Mouse (Mus musculus) megakaryocyte progenitor cell, adult 5-6 weeks (primary cell): ENCODE results near the gene Clic3. TPM values are rescaled to one million over a fixed set of nuclear protein-coding genes. Genes with fewer than 3 reads are reported as not detected.

Experiments used
- ATAC-seq: replicated peaks from 2 replicates; pipeline ENCODE4 v1.8.0; 2016; ENCODE audit warnings: mild to moderate bottlenecking, moderate TSS enrichment, inconsistent platforms; ENCODE audit not compliant: poor library complexity
- total RNA-seq, 2 experiments: library from RNA; stranded (forward) in 1 of 2; stranded (reverse) in 1 of 2; fragments of 157-497, 149-512 nt in 1 of 2; fragments of 200-1000 nt in 1 of 2; gene quantifications; 2 replicates each; pipeline versions ENCODE4 v1.2.3 to v1.2.4; 2015 to 2017

The Clic3 gene
- total RNA-seq, 2 experiments from 2014 or later, result not detected

DNA sequence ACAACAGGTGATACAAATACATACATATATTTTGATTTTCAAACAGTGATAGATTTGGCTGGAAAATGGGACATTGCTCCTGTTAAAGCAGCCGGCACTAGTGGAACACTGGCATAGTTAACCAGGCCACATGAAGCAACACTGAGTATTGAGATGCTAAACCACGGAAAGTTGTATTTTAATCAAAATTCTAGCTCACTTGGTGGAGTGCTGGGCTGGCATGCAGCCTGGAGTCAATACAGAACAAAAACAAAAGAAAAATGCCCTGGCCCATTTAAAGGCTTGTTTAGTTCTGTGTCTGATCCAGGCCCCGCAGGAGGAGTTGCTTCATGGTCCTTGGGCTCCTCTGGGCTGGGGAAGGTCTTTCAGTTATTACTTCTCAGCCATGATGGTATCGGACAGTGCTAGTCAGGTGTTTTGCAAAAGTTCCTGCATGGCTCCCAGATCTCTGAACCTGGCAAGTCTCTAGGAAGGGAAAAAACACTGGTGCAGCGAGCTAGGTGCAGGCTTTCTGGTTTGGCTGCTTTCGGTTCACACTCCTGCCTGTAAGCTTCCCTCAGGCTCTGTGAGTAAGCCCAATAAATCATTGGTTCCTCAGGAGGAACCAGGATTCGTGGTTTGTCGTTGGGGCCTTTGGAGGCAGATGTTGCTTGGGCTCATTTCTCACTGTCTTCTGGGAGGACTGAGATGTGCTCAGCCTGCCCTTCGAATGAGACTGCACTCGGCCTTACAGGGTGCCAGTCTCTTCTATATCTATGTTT is 23.1 kb downstream of the Clic3 start:
- ATAC-seq, result no peak

GRCm38 (mm10) chr2:25480541-25480940 is 23.9 kb downstream of the Clic3 start:
- ATAC-seq, result peak; percentile 60

DNA sequence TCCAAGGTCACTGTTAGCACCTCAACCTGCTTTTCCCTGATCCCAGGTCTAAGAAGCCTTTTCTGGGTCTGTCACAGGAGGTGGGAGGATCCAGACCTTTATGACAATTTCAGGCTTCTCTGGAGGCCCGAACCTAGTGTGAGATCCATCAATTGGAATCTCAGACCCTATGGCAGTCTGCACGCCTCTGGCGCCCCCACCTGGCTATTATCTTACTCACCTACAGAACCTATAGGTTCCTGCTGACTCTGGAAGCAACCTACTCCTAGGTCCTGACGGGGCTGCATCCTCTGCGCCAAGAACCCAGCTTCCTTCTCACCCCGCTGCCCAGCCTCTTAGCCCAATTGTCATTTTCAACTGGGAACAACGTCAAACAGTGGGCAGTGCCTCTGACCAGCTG is 26.3 kb downstream of the Clic3 start:
- ATAC-seq, result peak; percentile 92

- ATAC-seq, result no peak
Measured at GRCm38 (mm10) chr2:25484901-25485647, 28.4 kb downstream of the Clic3 start.

- ATAC-seq, result no peak
Measured at GRCm38 (mm10) chr2:25487965-25488670, 31.5 kb downstream of the Clic3 start.

- no peak for ATAC-seq
Measured at GRCm38 (mm10) chr2:25488671-25489068, 32.0 kb downstream of the Clic3 start.

- no peak for ATAC-seq
Measured at GRCm38 (mm10) chr2:25492988-25493387, 36.4 kb downstream of the Clic3 start.

GRCm38 (mm10) chr2:25493476-25493961 is 36.9 kb downstream of the Clic3 start, which contains the start of gene Lcn12:
TSS of gene Lcn12 (minus strand) at chr2:25493911.
- no peak for ATAC-seq

GRCm38 (mm10) chr2:25496462-25496861 is 39.8 kb downstream of the Clic3 start:
- no peak for ATAC-seq

- ATAC-seq, result 0 out of 2 replicates have a peak, but pooled peaks have one; percentile 6
Measured at GRCm38 (mm10) chr2:25497846-25498575, 41.4 kb downstream of the Clic3 start.

DNA sequence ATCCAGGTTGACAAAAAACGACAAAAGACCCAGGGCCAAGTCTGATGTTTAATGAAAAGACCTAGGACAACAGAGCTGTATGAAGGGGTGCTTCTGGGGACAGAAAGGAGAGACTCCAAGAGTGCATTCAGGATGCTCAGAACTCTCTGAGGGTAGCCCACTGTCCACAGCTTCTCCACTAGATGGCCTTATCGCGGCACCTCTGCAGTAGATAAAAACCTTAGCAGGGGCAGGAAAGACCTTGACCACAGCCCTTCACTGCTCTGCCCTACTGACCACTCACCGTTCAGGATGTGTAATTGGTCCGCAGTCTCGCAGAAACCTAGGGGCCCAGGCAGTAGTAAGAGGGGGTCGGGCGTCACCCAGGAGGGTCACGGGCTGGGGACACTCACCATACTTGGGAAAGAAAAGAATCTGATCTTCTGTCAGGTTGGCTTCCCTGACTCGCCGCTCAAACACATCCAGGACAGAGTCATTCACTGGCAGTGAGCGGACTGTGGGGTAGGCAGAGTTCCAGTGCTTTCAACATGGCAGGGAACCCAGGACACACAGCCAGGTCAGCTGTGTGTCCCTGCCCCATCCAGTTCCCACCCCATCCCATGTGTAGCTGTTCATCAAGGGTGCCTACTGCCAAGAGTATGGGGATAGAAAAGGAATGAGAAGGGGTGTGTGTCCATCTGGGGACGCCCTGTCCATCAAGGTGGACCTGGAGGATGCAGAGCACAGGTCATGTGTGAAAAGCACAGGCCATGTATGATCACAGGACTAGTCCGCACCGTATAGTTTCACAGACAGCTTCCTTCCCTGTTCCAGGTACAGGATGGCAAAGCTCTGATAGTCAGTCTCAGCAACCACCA is 42.2 kb downstream of the Clic3 start:
- no peak for ATAC-seq

DNA sequence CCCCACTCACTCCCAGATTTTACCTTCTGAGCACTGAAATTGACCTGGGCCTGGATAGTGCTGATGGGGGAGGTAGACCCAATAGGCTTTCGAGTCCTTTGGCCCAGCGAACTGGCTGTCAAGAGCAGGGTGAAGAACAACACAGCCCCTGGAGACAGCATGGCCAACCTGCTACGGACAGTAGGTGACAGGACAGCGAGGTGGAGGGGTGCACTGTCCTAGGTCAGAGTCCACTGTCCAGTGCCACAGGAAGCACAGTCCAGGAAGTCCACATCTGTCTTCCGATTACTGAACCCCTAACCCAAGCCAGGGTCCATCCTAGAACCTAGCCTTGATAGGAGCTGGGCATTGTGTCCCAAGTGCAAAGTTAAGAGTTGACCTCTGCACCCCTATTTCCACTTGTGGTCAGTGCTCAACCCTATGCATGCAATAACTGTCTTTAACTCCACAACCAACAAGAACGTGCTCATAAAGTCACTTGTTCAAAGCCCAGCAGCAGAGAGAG is 43.5 kb downstream of the Clic3 start:
- no peak for ATAC-seq

- peak; percentile 84 for ATAC-seq
Measured at GRCm38 (mm10) chr2:25500576-25501405, 44.2 kb downstream of the Clic3 start, which contains the start of gene Fbxw5. TSS of gene Fbxw5 (plus strand) at chr2:25500750.

DNA sequence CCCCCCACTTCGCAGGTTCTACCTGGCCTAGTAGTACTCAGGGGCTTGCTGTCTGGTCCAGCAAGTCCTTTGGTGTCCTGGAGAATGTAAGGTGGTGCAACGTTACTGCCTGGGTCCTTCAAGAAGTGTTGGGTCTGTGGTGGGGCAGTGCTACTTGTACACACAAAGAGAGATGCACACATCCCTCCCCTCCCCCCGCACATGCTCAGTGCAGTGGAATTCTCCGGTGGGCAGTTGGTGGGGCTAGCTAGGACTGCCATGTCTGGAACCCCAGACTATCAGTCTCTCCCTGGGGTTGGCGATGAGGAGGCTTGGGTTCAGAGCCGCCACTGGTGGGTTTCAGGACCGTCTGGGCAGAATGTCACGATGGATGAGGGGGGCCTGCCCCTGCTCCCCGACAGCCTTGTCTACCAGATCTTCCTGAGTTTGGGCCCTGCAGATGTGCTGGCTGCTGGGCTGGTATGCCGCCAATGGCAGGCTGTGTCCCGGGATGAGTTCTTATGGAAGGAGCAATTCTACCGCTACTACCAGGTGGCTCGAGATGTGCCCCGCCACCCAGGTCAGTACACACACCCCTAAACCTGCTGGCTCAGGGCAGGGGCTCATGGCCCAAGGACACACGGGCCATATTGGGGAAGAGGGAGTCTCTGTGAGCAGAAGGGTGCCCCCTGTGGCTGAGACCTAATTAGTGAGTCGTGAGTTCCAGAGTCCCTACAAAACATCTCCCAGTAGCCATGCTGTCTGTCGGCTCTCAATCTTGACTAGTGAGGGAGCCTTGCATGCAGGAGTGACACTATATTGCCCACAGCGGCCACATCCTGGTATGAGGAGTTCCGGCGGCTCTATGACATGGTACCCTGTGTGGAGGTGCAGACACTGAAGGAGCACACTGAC is 45.2 kb downstream of the Clic3 start, which contains the start of gene C8g:
C8g (minus strand) TSS at position 127 of the 894 bp plus-strand sequence.
- no peak for ATAC-seq

- ATAC-seq, result 0 out of 2 replicates have a peak, but pooled peaks have one; percentile 7
Measured at GRCm38 (mm10) chr2:25502726-25503125, 46.1 kb downstream of the Clic3 start.

DNA sequence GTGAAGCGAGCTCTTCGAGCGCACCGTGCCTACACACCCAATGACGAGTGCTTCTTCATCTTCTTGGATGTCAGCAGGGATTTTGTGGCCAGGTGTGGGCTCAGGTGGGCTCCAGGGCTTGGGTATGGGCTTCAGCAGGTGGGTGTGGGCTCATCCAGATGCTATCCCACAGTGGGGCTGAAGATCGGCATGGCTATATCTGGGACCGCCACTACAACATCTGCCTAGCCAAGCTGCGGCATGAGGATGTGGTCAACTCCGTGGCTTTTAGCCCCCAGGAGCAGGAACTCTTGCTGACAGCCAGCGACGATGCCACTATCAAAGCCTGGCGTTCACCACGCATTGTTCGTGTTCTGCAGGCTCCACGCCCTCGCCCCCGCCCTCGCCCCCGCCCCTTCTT is 47.9 kb downstream of the Clic3 start:
- no peak for ATAC-seq

DNA sequence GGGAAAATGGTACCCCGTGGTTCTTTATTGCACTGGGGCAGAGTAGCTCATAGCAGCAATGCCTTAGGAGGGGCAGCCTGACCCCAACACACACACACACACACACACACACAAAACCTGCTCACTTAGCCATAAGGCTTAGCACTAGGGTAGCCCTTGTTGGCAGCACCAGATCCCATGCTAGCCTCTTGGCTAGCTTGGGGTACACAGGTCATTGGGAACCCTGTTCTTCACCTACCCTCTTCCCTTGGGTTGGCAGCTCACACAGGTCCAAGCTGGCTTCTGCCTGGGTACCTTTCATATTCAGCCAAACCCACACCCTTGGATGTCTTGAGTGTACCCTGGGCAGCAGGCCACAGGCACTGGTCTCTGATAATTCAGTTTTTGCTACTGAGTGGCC is 48.4 kb downstream of the Clic3 start:
- no peak for ATAC-seq
